Mouse (Mus musculus) limb, embryonic 14.5 days (tissue): ENCODE data around the gene Unc93b1. TPM values are rescaled to one million over a fixed set of nuclear protein-coding genes. Genes with fewer than 3 reads are reported as not detected.

Experiments
- ATAC-seq: fragments of 200-750 bp; cut with Nextera tagmentation; 2 replicates; pipeline ENCODE4 v1.8.0; 2017; ENCODE audit warnings: low read depth, moderate number of reproducible peaks, moderate TSS enrichment; ENCODE audit not compliant: low FRiP score
- DNase-seq: peaks from one replicate; pipeline ENCODE4 v3.0.0-alpha.2; 2015; ENCODE audit warnings: low spot score
- H3K27ac ChIP-seq: fragments of 300-500 bp; sonication (generic); replicated peaks from 2 replicates; pipeline ENCODE4 v1.5.1; 2014; ENCODE audit warnings: low read depth, mild to moderate bottlenecking, low read length, moderate library complexity, mixed read lengths
- H3K27me3 ChIP-seq: fragments of 300-500 bp; sonication (generic); 2 replicates; pipeline ENCODE4 v1.6.1; 2014; ENCODE audit warnings: low read length, mixed read lengths; ENCODE audit not compliant: control insufficient read depth, insufficient read depth
- H3K36me3 ChIP-seq: fragments of 300-500 bp; sonication (generic); 2 replicates; pipeline ENCODE4 v1.6.1; 2014; ENCODE audit warnings: mild to moderate bottlenecking, low read length, moderate library complexity, mixed read lengths; ENCODE audit not compliant: control insufficient read depth, insufficient read depth
- H3K4me1 ChIP-seq: fragments of 300-500 bp; sonication (generic); 2 replicates; pipeline ENCODE4 v1.6.1; 2014; ENCODE audit warnings: antibody characterized with exemption, low read length, mixed read lengths; ENCODE audit not compliant: control insufficient read depth, insufficient read depth
- H3K4me2 ChIP-seq: fragments of 300-500 bp; sonication (generic); replicated peaks from 2 replicates; pipeline ENCODE4 v1.6.1; 2014; ENCODE audit warnings: low read depth, mild to moderate bottlenecking, low read length, moderate library complexity; ENCODE audit not compliant: severe bottlenecking
- H3K4me3 ChIP-seq: fragments of 300-500 bp; sonication (generic); replicated peaks from 2 replicates; pipeline ENCODE4 v1.5.1; 2014; ENCODE audit warnings: low read length
- H3K9ac ChIP-seq: fragments of 300-500 bp; sonication (generic); 2 replicates; pipeline ENCODE4 v1.6.1; 2014; ENCODE audit warnings: mild to moderate bottlenecking, low read depth, low read length, moderate library complexity; ENCODE audit not compliant: severe bottlenecking
- H3K9me3 ChIP-seq: fragments of 300-500 bp; sonication (generic); 2 replicates; pipeline ENCODE4 v1.6.1; 2016; ENCODE audit warnings: low read length; ENCODE audit not compliant: control insufficient read depth
- POLR2A ChIP-seq: fragments of 200-500 bp; IDR thresholded peaks from 2 replicates; pipeline ENCODE4 v1.8.0; 2012; ENCODE audit warnings: inconsistent platforms, mild to moderate bottlenecking, moderate library complexity, borderline replicate concordance; ENCODE audit not compliant: insufficient read depth, insufficient read length; ENCODE audit errors: extremely low read depth
- WGBS: fragments of 180-500 bp; shearing (Covaris S2); extraction: QIAGEN DNeasy Blood & Tissue Kit; methylation state at CpG from one replicate; pipeline ENCODE4 v1.1.7; 2014; 5-methylcytosine and 5-hydroxymethylcytosine counted together
- polyA plus RNA-seq, 2 experiments: library from polyadenylated mRNA; depleted of rRNA in 1 of 2; stranded (reverse) in 1 of 2; unstranded in 1 of 2; fragments of >200 nt; fragmentation: Nextera tagmentation in 1 of 2; extraction: Ambion mirVana in 1 of 2; gene quantifications; 2 replicates each; pipeline versions ENCODE4 v1.2.1 to v1.2.3; 2012 to 2014

Unc93b1 gene
- polyA plus RNA-seq, 2 experiments, result 23.3 to 33.3 TPM

DNA sequence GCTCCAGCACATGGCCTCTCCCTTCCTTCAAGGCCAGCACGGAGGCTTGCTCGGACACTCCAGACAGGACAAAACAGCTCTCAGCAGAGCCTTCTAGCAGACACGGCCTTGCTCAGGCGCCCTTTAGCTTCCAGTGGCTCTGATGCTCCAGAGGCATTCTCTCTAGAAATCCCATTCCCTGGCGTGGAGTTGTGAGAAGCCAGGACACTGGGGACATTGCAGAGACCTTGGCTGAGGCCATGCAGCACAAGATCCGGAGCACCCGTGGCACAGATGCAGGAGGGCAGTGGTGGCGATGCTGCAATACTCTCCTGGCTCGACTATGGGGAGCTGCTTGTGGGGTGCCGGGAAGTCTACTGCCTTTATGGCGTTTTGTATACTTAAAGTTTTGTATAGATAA is 18.3 kb upstream of the Unc93b1 start:
- H3K27me3 ChIP-seq, result no peaks in the 10 kb centered on the region
- 74% methylated on average over 11 of the region's 11 CpGs for WGBS
- no peak for TF ChIP-seq POLR2A
- H3K4me1 ChIP-seq, result peaks cover 11% of the 10 kb centered on the region
- ATAC-seq (no peak), DNase-seq (no peak)
- H3K4me2 ChIP-seq, result no peak overlapping the region
- no peak overlapping the region for H3K27ac ChIP-seq
- H3K4me3 ChIP-seq, result no peak overlapping the region
- no peaks in the 10 kb centered on the region for H3K9me3 ChIP-seq
- no peaks in the 10 kb centered on the region for H3K36me3 ChIP-seq
- no peak overlapping the region for H3K9ac ChIP-seq

DNA sequence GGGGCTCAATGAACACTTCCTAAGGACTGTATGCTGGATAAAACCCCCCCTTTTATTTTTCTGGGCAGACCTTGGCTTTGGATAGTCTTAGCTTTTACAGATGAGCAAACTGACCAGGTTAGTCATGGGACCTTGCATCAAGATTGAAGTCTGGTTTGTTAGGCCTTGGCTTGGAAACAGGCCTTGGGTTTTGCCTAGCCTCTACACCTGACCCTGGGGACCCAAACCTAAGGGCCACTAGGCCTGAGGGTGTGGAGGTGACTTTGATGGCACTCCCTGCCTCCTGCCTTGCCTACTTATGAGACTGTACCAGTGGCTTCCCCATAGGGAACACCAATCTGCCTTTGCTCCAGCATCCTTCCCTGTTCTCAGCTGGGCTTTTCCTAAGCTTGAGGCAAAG is 15.1 kb upstream of the Unc93b1 start:
- Histone ChIP-seq H3K4me1 (no peaks in the 10 kb centered on the region), H3K36me3 (no peaks in the 10 kb centered on the region), H3K9me3 (no peaks in the 10 kb centered on the region), H3K27ac (no peak overlapping the region), H3K9ac (no peak overlapping the region), H3K4me3 (no peak overlapping the region), H3K4me2 (no peak overlapping the region), H3K27me3 (no peaks in the 10 kb centered on the region)
- no peak for ATAC-seq
- no peak for TF ChIP-seq POLR2A
- DNase-seq, result no peak

DNA sequence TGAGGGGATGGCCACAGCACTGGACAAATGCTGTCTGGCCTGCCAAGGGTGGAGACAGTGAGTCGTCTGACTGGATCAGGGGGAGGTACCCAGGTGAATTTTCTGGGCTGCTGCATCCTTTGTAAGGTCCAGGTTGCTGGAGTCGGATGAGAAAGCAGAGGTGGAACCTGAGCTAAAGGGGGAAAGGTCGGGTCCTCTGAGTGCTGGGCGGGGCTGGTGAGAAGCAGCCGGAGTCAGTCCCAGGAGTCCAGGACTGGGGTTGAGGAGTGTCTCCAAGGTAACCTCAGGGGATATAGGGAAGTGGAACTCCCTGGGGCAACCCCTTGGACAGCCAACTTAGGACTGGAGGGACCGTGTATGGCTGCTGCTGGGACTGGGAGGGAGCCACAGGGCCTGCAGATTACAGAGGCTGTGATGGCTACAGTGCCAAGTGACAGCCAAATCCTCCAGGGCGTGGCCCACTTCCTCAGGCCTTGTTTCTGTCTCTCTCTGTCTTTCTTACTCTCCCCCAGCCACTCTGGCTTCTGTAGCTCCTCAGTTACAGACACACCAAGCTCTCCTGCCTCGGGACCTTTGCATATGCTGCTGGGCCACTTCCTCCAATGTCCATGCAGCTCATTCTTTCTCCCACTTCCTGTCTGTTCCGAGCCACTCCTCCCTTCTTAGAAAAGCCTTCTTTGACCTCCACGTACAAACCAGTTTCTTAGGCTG is 12.2 kb upstream of the Unc93b1 start:
- no peak for TF ChIP-seq POLR2A
- no peak for DNase-seq
- WGBS, result 53% methylated on average over 10 of the region's 10 CpGs
- H3K36me3 ChIP-seq, result no peaks in the 10 kb centered on the region
- H3K27ac ChIP-seq, result peak overlapping the region; percentile 38; the same call in 1 of the 2 replicates
- H3K9me3 ChIP-seq, result no peaks in the 10 kb centered on the region
- no peak overlapping the region for H3K4me2 ChIP-seq
- no peaks in the 10 kb centered on the region; the same call in 1 of the 2 replicates for H3K4me1 ChIP-seq
- H3K4me3 ChIP-seq, result no peak overlapping the region
- ATAC-seq, result no peak
- no peaks in the 10 kb centered on the region for H3K27me3 ChIP-seq
- no peak overlapping the region for H3K9ac ChIP-seq

DNA sequence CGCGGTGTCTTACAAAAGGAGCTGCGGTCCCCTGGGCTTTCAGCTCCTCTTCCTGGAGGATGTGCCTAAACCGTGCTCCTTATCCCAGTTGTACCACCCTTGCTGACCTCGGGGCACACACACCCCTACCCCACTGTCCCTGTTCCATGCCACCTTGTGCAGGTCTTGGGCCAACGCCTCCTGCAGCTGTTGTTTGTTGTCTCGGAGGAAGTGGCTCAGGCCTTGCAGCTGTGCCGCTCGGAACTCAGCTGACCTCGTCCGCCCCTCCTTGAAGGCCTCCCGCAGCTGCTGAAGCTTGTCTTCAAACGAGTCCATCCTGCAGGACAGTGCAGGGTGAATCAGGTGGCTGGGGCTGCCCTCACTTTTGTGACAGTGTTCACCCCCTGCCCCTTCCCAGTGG is 11.4 kb upstream of the Unc93b1 start:
- Histone ChIP-seq H3K9ac (no peak overlapping the region), H3K9me3 (no peaks in the 10 kb centered on the region), H3K4me3 (no peak overlapping the region), H3K27me3 (no peaks in the 10 kb centered on the region), H3K36me3 (no peaks in the 10 kb centered on the region), H3K4me1 (no peaks in the 10 kb centered on the region; the same call in 1 of the 2 replicates), H3K27ac (peak overlapping the region; percentile 39), H3K4me2 (no peak overlapping the region)
- 56% methylated on average over 13 of the region's 13 CpGs for WGBS
- peak; percentile 37 for DNase-seq
- ATAC-seq, result peak; percentile 62
- no peak for TF ChIP-seq POLR2A

DNA sequence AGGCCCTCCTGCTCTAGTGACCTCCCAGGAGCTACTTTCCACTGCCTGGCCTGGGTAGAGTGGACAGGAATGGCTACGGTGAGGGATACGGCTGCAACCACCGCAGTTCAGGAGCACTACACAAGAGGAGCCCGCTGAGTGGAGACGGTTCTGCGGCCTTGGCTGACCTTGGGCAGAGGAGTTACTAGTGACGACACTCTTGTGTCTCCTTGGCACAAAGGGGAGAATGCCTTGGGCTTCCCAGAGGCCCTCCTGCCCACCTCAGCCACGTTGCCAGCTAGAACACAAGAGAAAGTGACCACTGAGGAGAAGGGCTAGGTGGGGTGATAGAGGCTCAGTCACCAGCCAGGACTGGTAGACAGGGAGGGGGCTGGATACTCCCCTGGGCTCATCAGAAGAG is 10.8 kb upstream of the Unc93b1 start:
- Histone ChIP-seq H3K4me3 (no peak overlapping the region), H3K36me3 (no peaks in the 10 kb centered on the region), H3K9me3 (no peaks in the 10 kb centered on the region), H3K27me3 (no peaks in the 10 kb centered on the region), H3K4me2 (no peak overlapping the region), H3K27ac (peak overlapping the region; percentile 39), H3K4me1 (peaks cover 4% of the 10 kb centered on the region), H3K9ac (no peak overlapping the region)
- no peak for ATAC-seq
- DNase-seq, result no peak
- no peak for TF ChIP-seq POLR2A
- WGBS, result 82% methylated on average over 8 of the region's 8 CpGs

DNA sequence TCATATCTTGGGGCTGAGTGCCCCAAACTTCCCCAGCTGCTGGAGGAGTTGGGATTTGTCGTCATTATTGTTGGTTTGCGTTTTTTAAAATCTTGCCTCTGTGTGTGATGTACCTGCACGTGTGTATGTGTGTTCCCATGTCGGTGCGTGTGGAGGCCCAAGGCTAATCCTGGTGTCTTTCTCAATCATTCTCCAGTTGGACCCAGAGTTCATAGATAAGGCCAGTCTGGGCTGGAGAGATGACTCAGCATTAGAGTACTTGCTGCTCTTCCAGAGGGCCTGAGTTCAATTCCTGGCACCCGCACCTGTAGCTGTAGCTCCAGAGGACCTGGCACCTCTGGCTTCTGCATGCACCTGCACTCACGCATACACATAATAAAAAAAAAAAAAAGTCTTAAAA is 10.1 kb upstream of the Unc93b1 start:
- H3K4me2 ChIP-seq, result no peak overlapping the region
- ATAC-seq (no peak), DNase-seq (no peak)
- no peaks in the 10 kb centered on the region for H3K27me3 ChIP-seq
- no peaks in the 10 kb centered on the region for H3K36me3 ChIP-seq
- no peaks in the 10 kb centered on the region for H3K9me3 ChIP-seq
- peaks cover 11% of the 10 kb centered on the region for H3K4me1 ChIP-seq
- H3K27ac ChIP-seq, result no peak overlapping the region
- 93% methylated on average over 7 of the region's 7 CpGs for WGBS
- no peak for TF ChIP-seq POLR2A
- H3K4me3 ChIP-seq, result no peak overlapping the region
- no peak overlapping the region for H3K9ac ChIP-seq
